Mouse (Mus musculus) activated CD4-positive, CD25-positive, alpha-beta regulatory T cell, adult 4 months (primary cell): ENCODE measurements at regions not wholly inside any gene's neighbourhood (a gene's known extent, or its start where the extent isn't known, plus 50 kb on each side); places are given as distances from the start of the nearest gene placed in this dataset.

Experiments
- ATAC-seq: one replicate; pipeline ENCODE4 v1.8.0; 2017

DNA sequence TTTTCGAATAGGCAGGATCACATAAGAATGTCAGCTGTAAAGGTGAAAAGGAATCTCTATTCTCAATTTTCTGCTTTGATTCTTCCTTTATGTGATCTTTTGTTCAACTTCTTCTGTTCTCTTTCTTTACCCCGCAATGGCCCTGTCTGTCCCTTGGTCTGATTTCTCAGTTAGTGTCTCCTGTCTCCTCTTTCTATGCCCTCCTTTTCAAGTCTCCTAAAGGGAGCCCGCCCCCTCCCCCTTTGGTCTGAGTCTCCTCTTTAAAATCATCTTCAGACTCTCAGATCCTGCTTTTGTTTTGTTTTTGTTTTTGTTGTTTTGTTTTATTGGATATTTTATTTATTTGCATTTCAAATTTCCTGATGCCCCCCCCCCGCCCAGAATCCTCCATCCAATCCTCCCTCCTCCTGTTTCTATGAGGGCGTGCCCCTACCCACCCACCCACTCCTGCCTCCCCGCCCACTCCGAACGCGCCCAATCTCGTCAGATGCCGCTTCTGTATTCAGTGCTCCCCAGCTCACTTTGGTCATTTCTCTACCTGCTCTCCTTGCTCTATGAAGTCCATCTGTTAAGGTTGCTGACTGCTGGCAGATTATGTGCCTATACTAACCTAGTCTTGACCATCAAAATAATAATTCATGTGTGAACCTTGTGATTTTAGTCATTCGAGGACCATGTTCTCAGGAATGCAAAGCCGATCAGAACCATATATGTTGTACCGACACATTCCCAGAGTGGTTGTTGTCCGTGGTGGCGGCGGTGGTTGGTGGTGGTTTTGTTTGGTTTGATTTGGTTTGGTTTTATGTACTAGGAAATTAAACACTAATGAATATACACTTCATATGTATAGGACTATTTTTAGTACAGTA is 487.9 kb upstream of the Adam24 start:
- no peak for ATAC-seq

DNA sequence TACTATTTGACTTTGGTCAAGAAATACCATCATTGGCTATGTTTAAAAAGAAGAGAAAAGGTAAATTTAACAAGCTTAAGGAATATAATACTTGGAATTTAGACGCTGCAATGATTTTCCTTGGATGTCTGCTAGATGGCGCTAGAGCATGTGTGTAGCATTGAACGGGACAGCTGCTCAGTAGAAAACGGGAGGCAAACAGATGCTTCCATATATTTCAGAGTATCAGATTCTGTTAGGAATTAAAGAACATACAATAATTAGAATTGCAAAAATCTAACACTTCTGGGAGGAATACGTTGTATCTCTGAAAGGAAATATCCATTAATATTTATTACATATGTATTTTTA is 487.3 kb upstream of the Adam24 start:
- no peak for ATAC-seq

DNA sequence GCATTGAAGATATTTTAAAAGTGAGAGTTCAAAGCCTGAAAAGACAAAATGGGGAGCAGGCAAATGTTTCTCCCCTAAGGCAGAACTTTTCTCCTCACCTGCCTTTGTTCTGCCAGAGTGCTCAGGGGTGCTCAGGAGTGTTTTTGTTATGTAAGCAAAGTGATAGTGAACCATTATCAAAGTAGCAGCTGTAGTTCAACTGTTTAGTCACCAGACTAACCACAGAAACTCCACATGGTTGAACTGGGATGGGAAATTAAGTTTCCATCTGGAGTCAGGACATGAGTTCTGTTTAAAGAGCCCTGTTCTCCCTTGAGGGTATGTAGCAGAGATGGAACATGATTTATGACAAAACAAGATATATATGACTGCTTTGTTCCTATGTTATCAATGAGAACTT is 482.6 kb upstream of the Adam24 start:
- ATAC-seq, result no peak

DNA sequence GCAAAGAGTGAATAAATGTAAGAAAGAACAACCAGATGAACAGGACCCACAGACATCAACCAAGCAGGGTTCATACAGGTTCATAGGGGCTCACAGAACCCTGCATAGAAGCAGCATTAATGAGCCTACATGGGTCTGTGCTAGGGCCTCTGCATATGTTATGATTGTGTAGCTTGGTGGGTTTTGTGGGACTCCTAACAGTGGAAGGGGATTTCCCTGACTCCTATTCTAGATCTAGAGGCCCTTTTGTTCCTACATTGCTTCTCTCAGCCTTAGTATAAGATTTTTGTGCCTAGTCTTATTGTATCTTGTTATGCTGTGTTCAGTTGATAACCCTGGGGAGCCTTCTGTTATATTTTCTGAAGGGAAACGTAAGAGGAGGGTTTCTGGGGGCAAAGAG is 481.7 kb upstream of the Adam24 start:
- no peak for ATAC-seq

DNA sequence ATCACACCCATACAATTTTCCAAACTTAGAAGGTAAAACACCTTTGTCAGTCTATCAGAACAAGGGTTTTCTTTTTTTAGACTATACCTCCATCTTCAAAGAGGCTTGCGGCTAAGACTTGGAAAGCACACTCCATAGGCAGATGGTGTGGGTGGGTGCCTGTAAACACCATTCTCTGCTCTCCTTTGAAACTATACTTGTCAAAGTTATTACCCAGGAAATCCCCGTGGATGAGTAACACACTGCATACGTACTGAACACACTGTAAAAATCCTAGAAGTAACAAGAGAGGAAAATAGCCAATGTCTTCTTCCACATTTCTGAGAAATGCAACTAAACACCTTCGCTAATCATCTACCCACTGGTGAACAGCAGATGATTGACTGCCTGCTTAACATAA is 464.0 kb upstream of the Adam24 start:
- no peak for ATAC-seq

DNA sequence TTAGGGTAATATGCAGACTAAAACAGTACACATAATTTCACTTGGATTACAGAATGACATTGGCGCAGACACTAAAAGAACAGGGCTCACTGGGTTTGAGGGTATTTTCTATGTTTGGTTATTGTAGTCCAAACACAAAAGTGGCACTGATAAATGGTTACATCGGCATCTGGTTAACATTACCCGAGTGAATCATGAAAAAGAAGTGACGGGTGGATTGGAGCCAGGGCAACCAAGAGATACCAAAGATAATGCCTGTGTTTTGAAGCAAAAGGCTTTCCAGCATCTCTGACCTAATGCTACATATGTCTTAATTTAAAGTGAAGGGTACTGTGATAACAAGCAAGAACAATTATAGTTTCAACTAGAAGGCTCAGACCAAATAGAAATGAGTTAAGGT is 451.4 kb upstream of the Adam24 start:
- no peak for ATAC-seq

DNA sequence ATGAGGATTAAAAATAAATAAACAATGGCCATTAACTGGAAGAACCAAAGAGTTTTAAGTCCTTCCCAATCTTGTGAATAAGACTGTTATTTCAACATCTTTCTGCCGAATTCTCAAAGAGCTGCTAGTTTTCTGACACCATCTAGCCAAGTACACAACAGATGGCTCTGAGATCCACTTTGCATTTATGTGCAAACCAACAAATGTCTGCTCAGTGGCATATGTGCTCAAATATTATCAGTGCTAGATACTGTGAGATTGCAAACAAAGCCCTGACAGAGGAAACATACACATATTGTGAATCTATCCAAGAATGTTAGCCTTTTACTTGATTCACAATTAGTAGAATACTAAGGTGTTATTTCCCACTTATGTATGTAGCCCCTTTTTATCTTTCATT is 447.6 kb upstream of the Adam24 start:
- no peak for ATAC-seq
